Mouse (Mus musculus) right cerebral cortex, postnatal 10 days (tissue): ENCODE measurements around the gene Plcxd2.

Experiments
- DNase-seq, 2 experiments: peaks; one replicate each; pipeline ENCODE4 v3.0.0; 2021; ENCODE audit warnings: low spot score in 2 of 2

Gene Plcxd2

GRCm38 (mm10) chr16:45937381-45937780, 72.6 kb downstream of the Plcxd2 start:
- no peak for DNase-seq

- no peak for DNase-seq
These were observed 73.5 kb downstream of the Plcxd2 start for GRCm38 (mm10) chr16:45936521-45936920.

GRCm38 (mm10) chr16:45935956-45936483, 74.0 kb downstream of the Plcxd2 start:
- DNase-seq, result no peak

- DNase-seq, result no peak
These were observed 75.2 kb downstream of the Plcxd2 start for GRCm38 (mm10) chr16:45934721-45935407.

GRCm38 (mm10) chr16:45930308-45930707, 79.7 kb downstream of the Plcxd2 start:
- no peak for DNase-seq

GRCm38 (mm10) chr16:45928090-45928489, 81.9 kb downstream of the Plcxd2 start:
- DNase-seq, result no peak

GRCm38 (mm10) chr16:45927601-45928000, 82.4 kb downstream of the Plcxd2 start:
- DNase-seq, result no peak

GRCm38 (mm10) chr16:45926875-45927274, 83.1 kb downstream of the Plcxd2 start:
- no peak for DNase-seq

- DNase-seq, result no peak
These were observed 86.1 kb downstream of the Plcxd2 start for GRCm38 (mm10) chr16:45923731-45924424.

- DNase-seq, result no peak
These were observed 87.3 kb downstream of the Plcxd2 start for GRCm38 (mm10) chr16:45922546-45923229.

GRCm38 (mm10) chr16:45919572-45919971, 90.4 kb downstream of the Plcxd2 start:
- DNase-seq, result peak; percentile 59 to 63
